Mouse (Mus musculus) ES-Bruce4 (cell line): ENCODE data around the gene Pax6. TPM values are rescaled to one million over a fixed set of nuclear protein-coding genes. Genes with fewer than 3 reads are reported as not detected.

Experiments
- H3K27ac ChIP-seq: 2 replicates; pipeline ENCODE4 v1.5.1; 2012; ENCODE audit warnings: low read length, inconsistent platforms; ENCODE audit not compliant: insufficient read depth
- H3K27me3 ChIP-seq: 2 replicates; pipeline ENCODE4 v1.6.1; 2012; ENCODE audit warnings: mild to moderate bottlenecking, low read length, inconsistent platforms; ENCODE audit not compliant: control insufficient read depth, poor library complexity, insufficient read depth, severe bottlenecking
- H3K36me3 ChIP-seq: 2 replicates; pipeline ENCODE4 v1.6.1; 2012; ENCODE audit warnings: inconsistent platforms, mild to moderate bottlenecking, low read length, moderate library complexity; ENCODE audit not compliant: control insufficient read depth, poor library complexity, insufficient read depth, severe bottlenecking
- H3K4me1 ChIP-seq: one replicate; pipeline ENCODE4 v1.8.1; 2011; ENCODE audit warnings: low read length; ENCODE audit not compliant: control insufficient read depth, insufficient read depth
- H3K4me3 ChIP-seq: 2 replicates; pipeline ENCODE4 v1.5.1; 2011; ENCODE audit warnings: low read depth, mild to moderate bottlenecking, low read length
- H3K9ac ChIP-seq: 2 replicates; pipeline ENCODE4 v1.6.1; 2012; ENCODE audit warnings: low read depth, mild to moderate bottlenecking, inconsistent platforms; ENCODE audit not compliant: poor library complexity, severe bottlenecking
- H3K9me3 ChIP-seq: replicated peaks from 2 replicates; pipeline ENCODE4 v1.6.1; 2012; ENCODE audit warnings: mild to moderate bottlenecking, low read length, inconsistent platforms; ENCODE audit not compliant: control insufficient read depth, poor library complexity, insufficient read depth, severe bottlenecking
- CTCF ChIP-seq: IDR thresholded peaks from one replicate; pipeline ENCODE4 v1.8.1; 2011; ENCODE audit warnings: low read depth, low read length
- EP300 ChIP-seq: IDR thresholded peaks from 2 replicates; pipeline ENCODE4 v1.6.1; 2011; ENCODE audit warnings: low read depth, low read length; ENCODE audit not compliant: insufficient read depth
- POLR2A ChIP-seq: IDR thresholded peaks from one replicate; pipeline ENCODE4 v1.8.1; 2011; ENCODE audit warnings: low read length; ENCODE audit not compliant: insufficient read depth
- polyA plus RNA-seq: library from polyadenylated mRNA; stranded (reverse); fragments of >200 nt; gene quantifications from 2 replicates; pipeline ENCODE4 v1.2.4, GENCODE M21; 2011; ENCODE audit warnings: low read depth; ENCODE audit not compliant: missing spikeins, insufficient read depth, insufficient read length

Pax6 gene
- polyA plus RNA-seq, 1 experiment, result 2.5 TPM

DNA sequence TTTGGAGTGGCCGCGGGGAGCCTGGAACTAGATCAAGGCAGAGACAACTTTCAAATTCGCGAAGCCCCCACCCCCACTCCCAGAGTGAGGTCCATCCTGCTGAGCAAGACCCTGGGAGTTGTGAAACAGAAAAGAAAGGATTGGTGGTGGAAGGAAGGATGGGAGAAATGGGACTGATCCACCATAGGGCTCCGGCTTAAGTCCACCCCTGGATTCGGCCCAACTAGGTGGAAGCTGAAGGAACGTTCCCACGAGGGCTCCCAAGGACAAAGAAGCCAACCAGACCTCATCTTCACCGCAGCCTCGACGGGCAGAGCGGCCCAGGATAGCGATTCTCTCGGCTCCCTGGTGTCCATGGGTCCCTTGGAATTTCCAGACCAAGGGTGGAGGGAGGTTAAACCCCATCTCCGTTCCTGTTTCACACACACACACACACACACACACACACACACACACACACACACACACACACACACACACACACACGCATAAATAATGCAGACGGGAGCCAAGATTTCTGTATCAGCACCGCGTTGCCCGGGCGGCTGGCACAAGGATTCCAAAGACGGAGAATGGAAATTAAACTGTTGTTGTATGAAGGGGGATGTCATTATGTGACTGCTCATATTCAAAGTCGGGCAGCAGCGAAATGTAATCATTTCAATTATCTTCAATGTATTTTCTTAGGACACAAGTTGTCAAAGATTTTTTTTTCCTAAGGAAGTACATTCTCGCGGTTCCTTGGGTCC, 7.7 kb upstream of the Pax6 start:
- H3K36me3 ChIP-seq, result no peaks in the 10 kb centered on the region
- peak overlapping the region; percentile 14; the same call in 1 of the 2 replicates for H3K4me3 ChIP-seq
- H3K27me3 ChIP-seq, result peaks cover 16% of the 10 kb centered on the region
- TF ChIP-seq EP300 (no peak), POLR2A (no peak), CTCF (no peak)
- no peaks in the 10 kb centered on the region for H3K4me1 ChIP-seq
- no peak overlapping the region for H3K27ac ChIP-seq
- no peak overlapping the region for H3K9ac ChIP-seq
- no peaks in the 10 kb centered on the region for H3K9me3 ChIP-seq

- Histone ChIP-seq H3K4me3 (no peak overlapping the region), H3K27me3 (peaks cover 16% of the 10 kb centered on the region), H3K36me3 (no peaks in the 10 kb centered on the region), H3K9me3 (no peaks in the 10 kb centered on the region), H3K27ac (no peak overlapping the region), H3K9ac (no peak overlapping the region), H3K4me1 (no peaks in the 10 kb centered on the region)
- TF ChIP-seq POLR2A (no peak), CTCF (no peak), EP300 (no peak)
These were observed 7.1 kb upstream of the Pax6 start for GRCm38 (mm10) chr2:105661623-105662066.

GRCm38 (mm10) chr2:105662121-105662520, 6.6 kb upstream of the Pax6 start:
- no peak overlapping the region for H3K4me3 ChIP-seq

GRCm38 (mm10) chr2:105662606-105663005, 6.1 kb upstream of the Pax6 start:
- no peak overlapping the region for H3K27ac ChIP-seq
- no peaks in the 10 kb centered on the region for H3K9me3 ChIP-seq
- H3K27me3 ChIP-seq, result peaks cover 14% of the 10 kb centered on the region
- H3K9ac ChIP-seq, result no peak overlapping the region
- TF ChIP-seq CTCF (no peak), POLR2A (no peak), EP300 (no peak)
- H3K4me1 ChIP-seq, result no peaks in the 10 kb centered on the region
- no peak overlapping the region for H3K4me3 ChIP-seq
- H3K36me3 ChIP-seq, result no peaks in the 10 kb centered on the region

More at GRCm38 (mm10) chr2:105662121-105662520, 6.6 kb upstream of the Pax6 start:
- Histone ChIP-seq H3K9me3 (no peaks in the 10 kb centered on the region), H3K36me3 (no peaks in the 10 kb centered on the region), H3K4me1 (no peaks in the 10 kb centered on the region), H3K9ac (no peak overlapping the region), H3K27ac (no peak overlapping the region), H3K27me3 (peaks cover 16% of the 10 kb centered on the region)
- no peak for TF ChIP-seq POLR2A
- TF ChIP-seq EP300, result no peak

DNA sequence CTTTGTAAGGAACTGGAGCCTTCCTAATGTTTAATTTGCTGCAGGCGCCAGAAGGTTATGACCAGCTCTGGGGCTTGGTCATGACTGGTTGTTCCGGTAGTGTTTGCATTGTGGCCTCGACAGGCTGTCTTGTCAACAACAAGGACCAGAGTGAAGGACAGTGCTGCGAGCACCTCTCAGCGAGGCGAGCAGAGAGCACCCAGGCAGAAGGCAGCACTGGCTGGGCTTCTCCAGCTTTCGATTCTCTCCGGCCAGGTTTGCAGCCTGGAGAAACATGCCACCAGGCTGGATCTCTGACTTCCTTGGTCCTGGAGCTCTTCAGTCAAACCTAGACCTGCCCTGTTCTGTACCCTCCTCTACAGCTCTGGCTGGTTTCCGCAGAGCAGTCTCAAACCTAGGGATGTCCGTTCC, 5.6 kb upstream of the Pax6 start:
- no peaks in the 10 kb centered on the region for H3K36me3 ChIP-seq
- peaks cover 15% of the 10 kb centered on the region for H3K27me3 ChIP-seq
- H3K9ac ChIP-seq, result no peak overlapping the region
- no peaks in the 10 kb centered on the region for H3K4me1 ChIP-seq
- H3K4me3 ChIP-seq, result no peak overlapping the region
- no peaks in the 10 kb centered on the region for H3K9me3 ChIP-seq
- TF ChIP-seq CTCF (no peak), POLR2A (no peak), EP300 (no peak)
- no peak overlapping the region for H3K27ac ChIP-seq

GRCm38 (mm10) chr2:105664996-105665395, 3.7 kb upstream of the Pax6 start:
- Histone ChIP-seq H3K4me1 (peaks cover 3% of the 10 kb centered on the region), H3K9ac (no peak overlapping the region), H3K27ac (no peak overlapping the region), H3K27me3 (peaks cover 21% of the 10 kb centered on the region), H3K4me3 (no peak overlapping the region), H3K36me3 (no peaks in the 10 kb centered on the region), H3K9me3 (no peaks in the 10 kb centered on the region)
- no peak for TF ChIP-seq CTCF
- TF ChIP-seq EP300, result no peak
- TF ChIP-seq POLR2A, result no peak
